Comparison of ENCODE assay signal across 10 mouse cellular contexts in genomic region chr19:40414386-40414785, GRCm38 (mm10).
DNase-seq lines count a peak whose midpoint lies in the region; ATAC-seq and TF ChIP-seq lines count a peak whose summit lies in the region.
"Had no signal": no experiment of that assay in that cellular context is flagged by ENCODE, and none has a peak within 500 bp of the region (broad histone marks: within the 10 kb centered on the region; RNA-seq: fewer than 3 reads in every experiment).

No protein-coding gene starts in this region.

- H3K27me3 ChIP-seq in intestine, embryonic 14.5 days (replicated peaks; ENCODE audit: control insufficient read depth, insufficient read depth, low read length), result no peaks in the 10 kb centered on the region
- no peaks in the 10 kb centered on the region for H3K27me3 ChIP-seq in intestine, postnatal 0 days (replicated peaks; ENCODE audit: control insufficient read depth, insufficient read depth, low read length)
- no peaks in the 10 kb centered on the region for H3K27me3 ChIP-seq in hindbrain, postnatal 0 days (ENCODE audit: insufficient read depth, low read length)
- no peaks in the 10 kb centered on the region for H3K27me3 ChIP-seq in liver, embryonic 16.5 days (ENCODE audit: control insufficient read depth, insufficient read depth, low read depth, low read length)

- 57% methylated on average over 6 of the region's 6 CpGs for WGBS in intestine, embryonic 14.5 days
- WGBS in intestine, postnatal 0 days, result 56% methylated on average over 6 of the region's 6 CpGs
- 82% methylated on average over 6 of the region's 6 CpGs for whole genome bisulfite sequencing in hindbrain, postnatal 0 days
- WGBS in liver, embryonic 16.5 days (ENCODE audit: insufficient replicate concordance), result 46% methylated on average over 6 of the region's 6 CpGs

- no peak for ATAC-seq in intestine, embryonic 14.5 days (replicated peaks; ENCODE audit: low FRiP score, low TSS enrichment, low read depth)
- no peak for ATAC-seq in intestine, postnatal 0 days
- ATAC-seq in hindbrain, postnatal 0 days, result no peak
- peak; percentile 69 for ATAC-seq in liver, embryonic 16.5 days (ENCODE audit: low read depth)
- ATAC-seq: activated CD4-positive, CD25-positive, alpha-beta regulatory T cell, adult 4 months had no signal

- peaks cover 11% of the 10 kb centered on the region for H3K4me1 ChIP-seq in intestine, embryonic 14.5 days (replicated peaks; ENCODE audit: control insufficient read depth, insufficient read depth, low read length)
- 0 out of 2 replicates have a peak, but pooled peaks cover 4% of the 10 kb centered on the region for H3K4me1 ChIP-seq in intestine, postnatal 0 days (replicated peaks; ENCODE audit: control insufficient read depth, insufficient read depth, low read length)
- peaks cover 16% of the 10 kb centered on the region for H3K4me1 ChIP-seq in hindbrain, postnatal 0 days (ENCODE audit: insufficient read depth, low read length)
- H3K4me1 ChIP-seq in liver, embryonic 16.5 days (ENCODE audit: control insufficient read depth, low read depth, low read length), result peaks cover 9% of the 10 kb centered on the region

- H3K4me3 ChIP-seq in intestine, embryonic 14.5 days (ENCODE audit: low read depth, low read length), result no peak overlapping the region
- no peak overlapping the region for H3K4me3 ChIP-seq in intestine, postnatal 0 days (ENCODE audit: low read depth, low read length)
- H3K4me3 ChIP-seq in hindbrain, postnatal 0 days (ENCODE audit: low read length), result no peak overlapping the region
- no peak overlapping the region for H3K4me3 ChIP-seq in liver, embryonic 16.5 days (ENCODE audit: low read depth, low read length)

- no peaks in the 10 kb centered on the region for H3K9me3 ChIP-seq in intestine, embryonic 14.5 days (ENCODE audit: control insufficient read depth, low read length)
- no peaks in the 10 kb centered on the region for H3K9me3 ChIP-seq in intestine, postnatal 0 days (ENCODE audit: control insufficient read depth)
- no peaks in the 10 kb centered on the region for H3K9me3 ChIP-seq in hindbrain, postnatal 0 days (ENCODE audit: low read length)
- no peaks in the 10 kb centered on the region for H3K9me3 ChIP-seq in liver, embryonic 16.5 days (replicated peaks; ENCODE audit: control insufficient read depth, low read length)

- no peaks in the 10 kb centered on the region for H3K36me3 ChIP-seq in intestine, embryonic 14.5 days (ENCODE audit: control insufficient read depth, insufficient read depth, low read length)
- H3K36me3 ChIP-seq in intestine, postnatal 0 days (ENCODE audit: control insufficient read depth, insufficient read depth), result no peaks in the 10 kb centered on the region
- no peaks in the 10 kb centered on the region for H3K36me3 ChIP-seq in hindbrain, postnatal 0 days (ENCODE audit: insufficient read depth, low read length)
- no peaks in the 10 kb centered on the region for H3K36me3 ChIP-seq in liver, embryonic 16.5 days (ENCODE audit: control insufficient read depth, insufficient read depth)

- no peak for TF ChIP-seq CTCF in intestine, postnatal 0 days (IDR thresholded peaks at IDR 0.05; ENCODE audit: low read depth)
- no peak for TF ChIP-seq CTCF in hindbrain, postnatal 0 days (IDR thresholded peaks at IDR 0.05; ENCODE audit: low read depth)

- peak overlapping the region; percentile 54 for H3K27ac ChIP-seq in intestine, embryonic 14.5 days (ENCODE audit: low read depth)
- no peak overlapping the region for H3K27ac ChIP-seq in intestine, postnatal 0 days (ENCODE audit: low read depth, low read length)
- peak overlapping the region; percentile 54; the same call in 1 of the 2 replicates for H3K27ac ChIP-seq in hindbrain, postnatal 0 days
- H3K27ac ChIP-seq in liver, embryonic 16.5 days (ENCODE audit: low read length), result peak overlapping the region; percentile 72

- no peak for DNase-seq in intestine, embryonic 14.5 days (ENCODE audit: low spot score)
- no peak for DNase-seq in hindbrain, postnatal 0 days (ENCODE audit: low spot score)
- peak; percentile 67 for DNase-seq in kidney, postnatal 10 days
- DNase-seq in right cerebral cortex, adult 18-20 months, result no peak
- no peak for DNase-seq in frontal cortex, postnatal 14 days (ENCODE audit: low spot score in 2 of 2)
- DNase-seq: lung, adult 2 months; thymus, adult 18-20 months had no signal

- H3K4me2 ChIP-seq in intestine, embryonic 14.5 days (ENCODE audit: low read length), result no peak overlapping the region
- no peak overlapping the region for H3K4me2 ChIP-seq in intestine, postnatal 0 days (replicated peaks; ENCODE audit: low read depth)
- H3K4me2 ChIP-seq in hindbrain, postnatal 0 days (ENCODE audit: low read depth, low read length), result no peak overlapping the region
- H3K4me2 ChIP-seq in liver, embryonic 16.5 days (ENCODE audit: low read depth, low read length), result no peak overlapping the region

- H3K9ac ChIP-seq in intestine, embryonic 14.5 days (ENCODE audit: low read length), result no peak overlapping the region
- no peak overlapping the region for H3K9ac ChIP-seq in intestine, postnatal 0 days (ENCODE audit: low read depth, low read length)
- no peak overlapping the region for H3K9ac ChIP-seq in hindbrain, postnatal 0 days (replicated peaks; ENCODE audit: low read length)
- no peak overlapping the region for H3K9ac ChIP-seq in liver, embryonic 16.5 days (ENCODE audit: low read depth, low read length)
